Mouse (Mus musculus) forebrain, postnatal 0 days (tissue): ENCODE results near the gene Npr1. TPM values are rescaled to one million over a fixed set of nuclear protein-coding genes. Genes with fewer than 3 reads are reported as not detected.

Experiments used
- ATAC-seq: fragments of 200-750 bp; cut with Nextera tagmentation; 2 replicates; pipeline ENCODE4 v1.8.0; 2017; ENCODE audit warnings: mild to moderate bottlenecking, moderate library complexity
- DNase-seq: peaks from one replicate; pipeline ENCODE4 v3.0.0-alpha.2; 2015
- H3K27ac ChIP-seq: fragments of 300-500 bp; sonication (generic); 2 replicates; pipeline ENCODE4 v1.5.1; 2014; ENCODE audit warnings: low read depth, mild to moderate bottlenecking, antibody characterized with exemption, low read length, moderate library complexity, mixed read lengths
- H3K27me3 ChIP-seq: fragments of 300-500 bp; sonication (generic); 2 replicates; pipeline ENCODE4 v1.6.1; 2014; ENCODE audit warnings: mild to moderate bottlenecking, low read length, mixed read lengths; ENCODE audit not compliant: insufficient read depth
- H3K36me3 ChIP-seq: fragments of 300-500 bp; sonication (generic); 2 replicates; pipeline ENCODE4 v1.6.1; 2014; ENCODE audit warnings: mild to moderate bottlenecking, moderate library complexity; ENCODE audit not compliant: insufficient read depth
- H3K4me1 ChIP-seq: fragments of 300-500 bp; sonication (generic); 2 replicates; pipeline ENCODE4 v1.6.1; 2014; ENCODE audit warnings: antibody characterized with exemption; ENCODE audit not compliant: insufficient read depth
- H3K4me2 ChIP-seq: fragments of 300-500 bp; sonication (generic); 2 replicates; pipeline ENCODE4 v1.6.1; 2014; ENCODE audit warnings: low read depth, mild to moderate bottlenecking, moderate library complexity
- H3K4me3 ChIP-seq: fragments of 300-500 bp; sonication (generic); 2 replicates; pipeline ENCODE4 v1.5.1; 2014; ENCODE audit warnings: low read depth, low read length, mixed read lengths
- H3K9ac ChIP-seq: fragments of 300-500 bp; sonication (generic); 2 replicates; pipeline ENCODE4 v1.6.1; 2014; ENCODE audit warnings: mild to moderate bottlenecking
- H3K9me3 ChIP-seq: fragments of 300-500 bp; sonication (generic); 2 replicates; pipeline ENCODE4 v1.6.1; 2016; ENCODE audit warnings: low read length
- CTCF ChIP-seq: sonication (generic); IDR thresholded peaks from 2 replicates; pipeline ENCODE4 v1.5.1; 2016; ENCODE audit warnings: antibody characterized with exemption, control low read depth, low read depth
- WGBS: fragments of 180-500 bp; shearing (Covaris S2); extraction: QIAGEN DNeasy Blood & Tissue Kit; methylation state at CpG from one replicate; pipeline ENCODE4 v1.1.7; 2014; 5-methylcytosine and 5-hydroxymethylcytosine counted together
- polyA plus RNA-seq: library from polyadenylated mRNA; unstranded; fragments of >200 nt; fragmentation: Nextera tagmentation; extraction: Ambion mirVana; gene quantifications from 2 replicates; pipeline ENCODE4 v1.2.1, GENCODE M21; 2015
- total RNA-seq: library from RNA; depleted of rRNA; stranded (reverse); fragments of >200 nt; gene quantifications from 2 replicates; pipeline ENCODE4 v1.2.3, GENCODE M21; 2014

The Npr1 gene
- total and polyA plus RNA-seq, 2 experiments from 2014 or later: 1.7 to 2.7 TPM

DNA sequence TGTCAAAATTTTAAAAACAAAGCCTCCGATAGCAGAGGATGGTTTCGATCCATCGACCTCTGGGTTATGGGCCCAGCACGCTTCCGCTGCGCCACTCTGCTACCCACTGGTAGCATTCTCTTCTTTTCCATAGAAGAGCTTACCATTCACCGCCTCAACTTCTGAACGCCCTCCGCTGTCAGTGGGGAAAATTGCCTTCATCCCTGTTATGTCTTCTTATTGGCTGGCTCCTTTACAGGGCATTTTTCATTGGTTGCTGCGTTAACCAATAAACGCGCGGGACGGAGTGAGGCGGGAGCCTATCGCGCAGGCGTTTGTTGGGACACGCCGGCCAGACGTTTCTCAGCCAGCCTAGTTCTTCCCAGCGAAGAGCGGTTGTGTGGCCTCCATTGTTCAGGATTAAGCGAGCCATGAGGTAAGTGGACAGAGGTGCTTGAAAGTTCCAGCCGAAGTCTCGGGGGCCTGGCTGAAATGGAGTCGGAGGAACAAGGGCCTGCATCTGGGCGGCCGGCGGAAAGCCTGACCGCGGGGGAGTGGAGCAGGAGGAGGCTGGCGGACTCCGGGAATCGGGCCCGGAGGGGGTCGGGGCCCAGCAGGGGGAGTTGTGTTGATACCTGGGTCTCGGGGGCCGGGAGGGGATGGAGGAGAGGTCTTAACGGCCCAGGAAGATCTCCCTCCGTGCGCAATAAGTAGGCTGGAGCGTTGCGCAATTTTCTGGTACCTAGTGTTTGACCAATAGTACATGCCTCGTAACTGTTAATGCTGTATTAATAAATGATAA lies 10.4 kb upstream of the Npr1 start, which contains the start of gene Ilf2:
Gene Ilf2 (plus strand): TSS at position 296 of the 781 bp plus-strand sequence.
- TF ChIP-seq CTCF: peak; percentile 82

GRCm38 (mm10) chr3:90475151-90475830 lies 9.6 kb upstream of the Npr1 start:
- DNase-seq (no peak), ATAC-seq (peak; percentile 19)
- WGBS: 39% methylated on average over 15 of the region's 16 CpGs
- Histone ChIP-seq H3K27me3 (no peaks in the 10 kb centered on the region), H3K9ac (no peak overlapping the region), H3K4me2 (peak overlapping the region; percentile 27; the same call in 1 of the 2 replicates), H3K9me3 (no peaks in the 10 kb centered on the region), H3K4me3 (peak overlapping the region; percentile 64), H3K36me3 (peaks cover 10% of the 10 kb centered on the region), H3K27ac (no peak overlapping the region), H3K4me1 (no peaks in the 10 kb centered on the region)
- TF ChIP-seq CTCF: no peak

More for the DNA sequence above, 10.4 kb upstream of the Npr1 start, which contains the start of gene Ilf2:
- peak within 1 kb of the TSS; percentile 64 for H3K4me3 ChIP-seq
- peaks cover 18% of the 10 kb centered on the region for H3K36me3 ChIP-seq
- peak within 1 kb of the TSS; percentile 81 for H3K9ac ChIP-seq
- DNase-seq (peak; percentile 99), ATAC-seq (peak; percentile 99)
- peak within 1 kb of the TSS; percentile 92 for H3K27ac ChIP-seq
- WGBS: under 1% methylated on average over 45 of the region's 45 CpGs
- H3K27me3 ChIP-seq: no peaks in the 10 kb centered on the region
- H3K4me1 ChIP-seq: no peaks in the 10 kb centered on the region
- peak within 1 kb of the TSS; percentile 64 for H3K4me2 ChIP-seq
- no peaks in the 10 kb centered on the region for H3K9me3 ChIP-seq

GRCm38 (mm10) chr3:90472213-90472612 lies 6.5 kb upstream of the Npr1 start:
- TF ChIP-seq CTCF: peak; percentile 48
- no peak for DNase-seq

DNA sequence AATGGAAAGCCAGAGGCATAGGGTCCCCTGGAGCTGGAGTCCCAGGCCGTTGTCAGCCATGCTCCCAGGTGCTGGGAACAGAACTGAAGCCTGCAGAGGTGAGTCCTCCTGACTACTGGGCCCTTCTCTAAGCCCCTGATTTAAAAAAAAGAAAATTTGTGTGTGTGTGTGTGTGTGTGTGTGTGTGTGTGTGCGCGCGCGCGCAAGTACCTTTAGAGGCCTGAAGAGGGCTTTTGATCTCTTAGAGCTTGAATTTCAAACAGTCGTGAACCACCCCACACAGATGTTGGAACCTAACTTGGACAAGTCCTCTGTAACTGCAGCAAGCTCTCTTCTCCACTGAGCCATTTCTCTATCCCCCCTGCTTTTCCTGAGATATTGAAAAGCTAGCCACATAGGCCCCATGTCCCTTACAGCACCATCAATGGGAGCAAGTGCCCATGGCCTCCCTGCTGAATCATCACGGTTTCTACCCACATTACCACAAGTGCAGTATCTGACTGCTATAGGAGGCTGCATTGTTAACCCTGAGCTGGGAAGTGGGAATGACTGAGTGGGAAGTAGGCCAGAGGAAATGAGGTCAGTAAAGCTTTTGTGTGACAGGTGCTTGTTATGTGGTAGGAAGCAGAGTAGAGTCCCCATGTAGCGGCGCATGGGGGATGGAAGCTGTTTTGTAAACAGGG lies 2.1 kb upstream of the Npr1 start:
- H3K9ac ChIP-seq: no peak overlapping the region
- 92% methylated on average over 10 of the region's 10 CpGs for WGBS
- DNase-seq: no peak
- no peak for TF ChIP-seq CTCF
- H3K9me3 ChIP-seq: no peaks in the 10 kb centered on the region
- H3K4me2 ChIP-seq: no peak overlapping the region
- H3K4me3 ChIP-seq: no peak overlapping the region
- peaks cover 28% of the 10 kb centered on the region for H3K27me3 ChIP-seq
- H3K36me3 ChIP-seq: no peaks in the 10 kb centered on the region
- ATAC-seq: no peak
- H3K4me1 ChIP-seq: no peaks in the 10 kb centered on the region
- H3K27ac ChIP-seq: no peak overlapping the region

More at GRCm38 (mm10) chr3:90472213-90472612, 6.5 kb upstream of the Npr1 start:
- no peak for ATAC-seq
- 26% methylated on average over 3 of the region's 3 CpGs for WGBS
- H3K4me3 ChIP-seq: no peak overlapping the region
- no peaks in the 10 kb centered on the region for H3K27me3 ChIP-seq
- no peaks in the 10 kb centered on the region for H3K4me1 ChIP-seq
- no peak overlapping the region for H3K27ac ChIP-seq
- no peaks in the 10 kb centered on the region for H3K9me3 ChIP-seq
- H3K9ac ChIP-seq: no peak overlapping the region
- no peaks in the 10 kb centered on the region for H3K36me3 ChIP-seq
- H3K4me2 ChIP-seq: no peak overlapping the region

DNA sequence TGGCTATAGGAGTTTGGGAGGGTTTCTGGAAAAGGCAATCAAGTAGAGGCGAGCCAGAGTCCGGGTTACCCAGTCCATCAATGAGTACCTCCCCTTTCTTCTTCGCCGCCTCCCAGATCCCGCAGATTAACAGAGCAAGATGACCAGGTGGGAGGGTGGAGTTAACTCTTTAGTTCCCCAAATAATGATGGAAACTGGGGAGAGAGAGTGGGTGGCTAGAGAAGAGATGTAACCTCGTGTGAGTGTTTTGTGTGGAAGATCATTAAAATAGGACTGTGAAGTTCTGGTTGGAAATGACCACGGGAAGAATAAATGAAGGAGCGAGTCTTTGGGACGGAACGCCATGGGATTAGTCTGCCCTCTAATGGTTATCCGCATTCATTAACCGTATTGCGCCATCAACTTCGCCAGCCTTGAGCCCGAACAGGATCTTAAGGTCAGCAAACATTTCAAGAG lies 673 bp upstream of the Npr1 start:
- WGBS: 0% methylated on average over 15 of the region's 15 CpGs
- TF ChIP-seq CTCF: peak; percentile 83
- H3K27ac ChIP-seq: no peak overlapping the region

GRCm38 (mm10) chr3:90465081-90465685 lies 483 bp downstream of the Npr1 start:
- WGBS: 1% methylated on average over 75 of the region's 75 CpGs

More for the DNA sequence above, 673 bp upstream of the Npr1 start:
- Histone ChIP-seq H3K4me3 (peak overlapping the region; percentile 48), H3K4me2 (peak overlapping the region; percentile 97), H3K4me1 (no peaks in the 10 kb centered on the region), H3K27me3 (peaks cover 28% of the 10 kb centered on the region), H3K36me3 (no peaks in the 10 kb centered on the region), H3K9ac (peak overlapping the region; percentile 48), H3K9me3 (no peaks in the 10 kb centered on the region)
- DNase-seq: peak; percentile 77
- ATAC-seq: peak; percentile 58; the same call in 1 of the 2 replicates

More at GRCm38 (mm10) chr3:90465081-90465685, 483 bp downstream of the Npr1 start:
- H3K9me3 ChIP-seq: no peaks in the 10 kb centered on the region
- TF ChIP-seq CTCF: no peak
- peaks cover 28% of the 10 kb centered on the region for H3K27me3 ChIP-seq
- H3K4me3 ChIP-seq: peak overlapping the region; percentile 48
- peak overlapping the region; percentile 97 for H3K4me2 ChIP-seq
- ATAC-seq (peak; percentile 45), DNase-seq (peak; percentile 13)
- no peaks in the 10 kb centered on the region for H3K4me1 ChIP-seq
- peak overlapping the region; percentile 48 for H3K9ac ChIP-seq
- H3K27ac ChIP-seq: no peak overlapping the region
- no peaks in the 10 kb centered on the region for H3K36me3 ChIP-seq
